Mouse (Mus musculus) liver, adult (tissue): ENCODE measurements at regions not wholly inside any gene's neighbourhood (a gene's known extent, or its start where the extent isn't known, plus 50 kb on each side); places are given as distances from the start of the nearest gene placed in this dataset.

ENCODE experiments used
- GATA4 ChIP-seq: IDR thresholded peaks from 2 replicates; pipeline ENCODE4 v1.6.1; 2014; ENCODE audit warnings: mild to moderate bottlenecking, low read length; ENCODE audit not compliant: insufficient replicate concordance

DNA sequence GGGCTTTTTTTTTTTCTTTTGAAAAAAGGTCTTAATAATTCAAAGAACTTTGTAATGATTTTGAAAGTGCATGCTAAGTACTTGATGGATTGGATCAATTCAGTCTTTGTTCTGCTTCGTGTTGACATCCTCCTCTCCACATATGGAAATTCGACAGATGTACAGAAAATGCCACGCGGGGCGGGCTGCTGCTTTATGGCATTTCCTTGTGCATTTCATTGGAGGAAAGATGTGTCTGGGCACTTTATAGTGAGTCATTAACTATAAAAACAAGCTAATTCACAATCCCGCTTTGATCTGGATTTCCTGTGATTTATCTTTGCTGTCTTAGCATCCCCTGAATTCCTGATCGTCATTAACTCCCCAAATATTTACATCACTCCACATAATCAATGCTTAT, 173.5 kb upstream of the Nr5a2 start:
- TF ChIP-seq GATA4, result no peak

DNA sequence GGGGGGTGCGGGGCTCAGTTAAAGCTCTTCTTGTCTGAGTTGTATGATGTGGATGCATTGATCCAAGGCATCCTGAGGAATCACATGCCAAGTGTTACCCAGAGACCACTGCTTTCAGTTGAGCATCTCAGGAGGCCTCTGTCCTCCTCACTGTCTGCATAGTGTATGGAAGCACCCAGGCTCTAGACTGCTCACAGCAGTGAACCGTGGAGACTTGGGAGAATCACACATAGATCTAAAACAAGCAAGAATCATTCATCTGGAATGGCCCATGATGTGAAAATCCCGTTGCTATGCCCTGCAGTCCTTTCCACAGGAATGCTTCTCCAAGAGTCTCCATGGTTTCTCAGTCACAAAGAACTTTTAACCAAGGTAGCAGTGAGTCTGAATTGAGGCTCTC, 170.0 kb upstream of the Nr5a2 start:
- TF ChIP-seq GATA4, result no peak

GRCm38 (mm10) chr1:137129116-137129515, 168.9 kb upstream of the Nr5a2 start:
- TF ChIP-seq GATA4, result no peak

- no peak for TF ChIP-seq GATA4
These were observed 157.6 kb upstream of the Nr5a2 start for GRCm38 (mm10) chr1:137117866-137118265.

DNA sequence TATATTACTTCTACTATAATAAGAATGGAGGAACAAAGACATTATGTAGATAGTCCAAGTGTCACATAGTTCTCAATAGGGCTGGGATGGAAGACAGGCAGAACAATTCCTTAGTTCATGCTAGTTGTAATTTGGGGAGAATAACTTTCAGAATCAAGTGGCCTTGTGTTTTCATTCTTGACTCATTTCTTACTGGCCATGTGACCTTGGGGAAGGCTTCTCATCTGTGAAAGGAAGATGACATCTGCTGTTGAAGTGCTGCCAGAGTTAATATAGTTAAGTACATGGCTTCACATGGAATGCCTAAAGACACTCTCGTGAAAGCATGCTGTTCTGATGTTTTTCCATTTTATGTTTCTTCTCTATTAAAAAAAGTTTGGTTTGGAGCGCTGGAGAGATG, 146.2 kb upstream of the Nr5a2 start:
- TF ChIP-seq GATA4, result no peak

GRCm38 (mm10) chr1:137091762-137092161, 131.5 kb upstream of the Nr5a2 start:
- no peak for TF ChIP-seq GATA4

DNA sequence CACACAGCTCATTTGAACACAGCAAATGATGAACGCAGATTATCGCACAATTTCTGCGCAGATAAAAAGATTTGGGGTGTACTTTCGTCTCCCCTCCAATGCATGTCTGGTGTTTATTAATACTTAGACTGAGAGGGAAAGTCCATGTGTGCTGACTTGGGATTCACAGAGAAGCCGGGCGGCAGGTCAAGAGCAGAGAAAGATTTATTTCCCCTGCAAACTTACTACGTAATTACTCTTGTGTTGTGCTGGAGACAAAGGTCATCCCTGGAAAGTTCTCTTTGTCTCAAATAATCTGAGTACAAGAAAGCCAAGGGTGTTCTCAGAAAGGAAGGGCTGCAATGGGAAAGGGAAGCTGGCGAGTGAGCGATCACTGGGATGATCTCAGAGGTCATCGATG, 127.9 kb upstream of the Nr5a2 start:
- no peak for TF ChIP-seq GATA4

GRCm38 (mm10) chr1:137086766-137087165, 126.5 kb upstream of the Nr5a2 start:
- no peak for TF ChIP-seq GATA4

DNA sequence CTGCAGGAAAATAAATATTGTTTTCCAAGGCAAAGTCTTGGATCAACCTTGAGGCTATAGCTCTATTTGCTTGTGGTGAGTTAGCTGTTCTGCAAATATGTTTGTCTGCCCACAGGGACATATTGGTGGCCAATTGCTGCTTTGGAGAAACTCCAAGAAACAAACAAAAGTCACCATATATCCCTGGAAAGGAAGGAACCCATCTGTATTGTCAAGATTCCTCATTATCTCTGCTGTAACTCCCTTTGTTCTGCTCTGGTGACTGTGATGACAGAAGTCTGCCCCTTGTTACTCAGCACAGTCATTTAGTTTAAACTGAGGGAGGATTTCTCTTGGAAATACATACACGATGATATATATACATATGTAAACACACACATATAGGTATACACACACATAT, 123.3 kb upstream of the Nr5a2 start:
- 0 out of 2 replicates have a peak, but pooled peaks have one; percentile 30 for TF ChIP-seq GATA4

GRCm38 (mm10) chr1:137079401-137080003, 119.3 kb upstream of the Nr5a2 start:
- no peak for TF ChIP-seq GATA4

- peak; percentile 84; the same call in 1 of the 2 replicates for TF ChIP-seq GATA4
These were observed 114.5 kb upstream of the Nr5a2 start for GRCm38 (mm10) chr1:137074787-137075186.

GRCm38 (mm10) chr1:137073857-137074572, 113.8 kb upstream of the Nr5a2 start:
- TF ChIP-seq GATA4, result peak; percentile 92

GRCm38 (mm10) chr1:137060914-137061313, 100.7 kb upstream of the Nr5a2 start:
- TF ChIP-seq GATA4, result no peak

DNA sequence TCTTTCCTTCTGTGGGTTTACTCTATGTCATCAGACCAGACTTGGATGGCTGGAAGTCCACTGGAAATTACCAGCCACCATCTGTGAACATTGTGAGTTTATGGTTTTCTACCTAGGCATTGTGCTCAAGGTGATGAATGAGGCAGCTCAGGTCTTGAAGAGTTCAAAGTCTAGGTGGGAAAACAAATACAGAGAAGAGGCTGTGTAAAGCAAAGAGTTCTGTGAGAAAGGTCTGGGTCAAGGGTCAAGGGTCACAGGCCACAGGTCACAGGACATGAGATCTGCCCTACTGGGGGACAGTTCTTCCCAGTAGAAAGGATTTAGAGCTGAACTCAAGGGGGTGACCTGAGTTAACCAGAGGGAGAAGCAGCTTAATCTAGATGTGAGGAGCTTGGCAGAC, 92.9 kb upstream of the Nr5a2 start:
- no peak for TF ChIP-seq GATA4

GRCm38 (mm10) chr1:137051515-137051914, 91.3 kb upstream of the Nr5a2 start:
- TF ChIP-seq GATA4, result no peak

- TF ChIP-seq GATA4, result no peak
These were observed 83.8 kb upstream of the Nr5a2 start for GRCm38 (mm10) chr1:137044076-137044475.
